Mouse (Mus musculus): ENCODE measurements around the gene Olfr399. TPM values are rescaled to one million over a fixed set of nuclear protein-coding genes. Genes with fewer than 3 reads are reported as not detected.

Olfr399 gene
- not detected for total RNA-seq (2023)

GRCm38 (mm10) chr11:74056451-74056850 lies at the start of gene Olfr399, which contains the start of gene Olfr139:
Gene Olfr399 (minus strand): TSS chr11:74056615.
Gene Olfr139 (minus strand): TSS chr11:74056551.

DNA sequence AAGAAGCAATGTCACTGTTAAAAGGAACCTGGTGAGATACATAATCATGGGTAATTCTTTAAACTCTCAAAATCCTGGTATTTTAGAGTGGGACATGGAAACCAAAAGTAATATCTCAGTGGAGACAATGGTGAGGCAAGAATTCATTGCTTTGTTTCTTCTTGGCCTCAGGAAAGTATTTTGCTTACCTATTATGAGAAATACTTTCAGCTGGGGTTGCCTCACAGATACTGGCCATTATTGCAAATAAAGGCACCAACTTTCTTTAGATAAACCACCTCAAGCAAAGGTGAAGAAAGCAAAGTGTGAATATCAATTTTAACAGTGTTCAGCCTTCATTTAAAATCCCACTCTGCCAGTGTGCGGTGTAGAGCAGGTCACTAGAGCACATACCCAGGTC lies 13.2 kb upstream of the Olfr399 start, which contains the start of gene Zfp616:
Gene Zfp616 (plus strand): TSS at position 301 of the 400 bp plus-strand sequence.

Other genes with a start within 250 kb of the Olfr399 start
- gene Olfr392, start 239.6 kb downstream of the Olfr399 start, total RNA-seq (2023), result not detected
- gene Olfr393, start 205.2 kb downstream of the Olfr399 start, total RNA-seq (2023), result not detected
- not detected for gene Olfr394, start 165.8 kb downstream of the Olfr399 start, total RNA-seq (2023)
- not detected for gene Olfr395, start 147.3 kb downstream of the Olfr399 start, total RNA-seq (2023)
- gene Olfr23, start 119.9 kb downstream of the Olfr399 start, total RNA-seq (2023), result not detected
- gene Olfr397, start 95.8 kb downstream of the Olfr399 start, total RNA-seq (2023), result not detected
- gene Olfr398, start 66.2 kb downstream of the Olfr399 start, total RNA-seq (2023), result not detected
- not detected for gene Olfr139, start 64 bp downstream of the Olfr399 start, total RNA-seq (2023)
- gene Zfp616, start 13.3 kb upstream of the Olfr399 start, total RNA-seq (2023), result not detected
- not detected for gene Olfr401, start 57.1 kb upstream of the Olfr399 start, total RNA-seq (2023)
- gene Olfr402, start 96.9 kb upstream of the Olfr399 start, total RNA-seq (2023), result not detected
- not detected for gene Olfr403, start 129.6 kb upstream of the Olfr399 start, total RNA-seq (2023)
- gene Olfr43, start 154.8 kb upstream of the Olfr399 start, total RNA-seq (2023), result not detected
- not detected for gene Olfr406, start 203.2 kb upstream of the Olfr399 start, total RNA-seq (2023)
- not detected for gene Olfr59, start 227.1 kb upstream of the Olfr399 start, total RNA-seq (2023)